Mouse (Mus musculus) forebrain, postnatal 0 days (tissue): Measurements from ENCODE around the gene Adam10. TPM values are rescaled to one million over a fixed set of nuclear protein-coding genes. Genes with fewer than 3 reads are reported as not detected.

Experiments used
- ATAC-seq: fragments of 200-750 bp; cut with Nextera tagmentation; 2 replicates; pipeline ENCODE4 v1.8.0; 2017; ENCODE audit warnings: mild to moderate bottlenecking, moderate library complexity
- DNase-seq: peaks from one replicate; pipeline ENCODE4 v3.0.0-alpha.2; 2015
- H3K27ac ChIP-seq: fragments of 300-500 bp; sonication (generic); 2 replicates; pipeline ENCODE4 v1.5.1; 2014; ENCODE audit warnings: low read depth, mild to moderate bottlenecking, antibody characterized with exemption, low read length, moderate library complexity, mixed read lengths
- H3K27me3 ChIP-seq: fragments of 300-500 bp; sonication (generic); 2 replicates; pipeline ENCODE4 v1.6.1; 2014; ENCODE audit warnings: mild to moderate bottlenecking, low read length, mixed read lengths; ENCODE audit not compliant: insufficient read depth
- H3K36me3 ChIP-seq: fragments of 300-500 bp; sonication (generic); 2 replicates; pipeline ENCODE4 v1.6.1; 2014; ENCODE audit warnings: mild to moderate bottlenecking, moderate library complexity; ENCODE audit not compliant: insufficient read depth
- H3K4me1 ChIP-seq: fragments of 300-500 bp; sonication (generic); 2 replicates; pipeline ENCODE4 v1.6.1; 2014; ENCODE audit warnings: antibody characterized with exemption; ENCODE audit not compliant: insufficient read depth
- H3K4me2 ChIP-seq: fragments of 300-500 bp; sonication (generic); 2 replicates; pipeline ENCODE4 v1.6.1; 2014; ENCODE audit warnings: low read depth, mild to moderate bottlenecking, moderate library complexity
- H3K4me3 ChIP-seq: fragments of 300-500 bp; sonication (generic); 2 replicates; pipeline ENCODE4 v1.5.1; 2014; ENCODE audit warnings: low read depth, low read length, mixed read lengths
- H3K9ac ChIP-seq: fragments of 300-500 bp; sonication (generic); 2 replicates; pipeline ENCODE4 v1.6.1; 2014; ENCODE audit warnings: mild to moderate bottlenecking
- H3K9me3 ChIP-seq: fragments of 300-500 bp; sonication (generic); 2 replicates; pipeline ENCODE4 v1.6.1; 2016; ENCODE audit warnings: low read length
- CTCF ChIP-seq: sonication (generic); IDR thresholded peaks from 2 replicates; pipeline ENCODE4 v1.5.1; 2016; ENCODE audit warnings: antibody characterized with exemption, control low read depth, low read depth
- WGBS: fragments of 180-500 bp; shearing (Covaris S2); extraction: QIAGEN DNeasy Blood & Tissue Kit; methylation state at CpG from one replicate; pipeline ENCODE4 v1.1.7; 2014; 5-methylcytosine and 5-hydroxymethylcytosine counted together
- polyA plus RNA-seq: library from polyadenylated mRNA; unstranded; fragments of >200 nt; fragmentation: Nextera tagmentation; extraction: Ambion mirVana; gene quantifications from 2 replicates; pipeline ENCODE4 v1.2.1, GENCODE M21; 2015
- total RNA-seq: library from RNA; depleted of rRNA; stranded (reverse); fragments of >200 nt; gene quantifications from 2 replicates; pipeline ENCODE4 v1.2.3, GENCODE M21; 2014

Gene Adam10
- total and polyA plus RNA-seq, 2 experiments from 2014 or later, result 21.8 to 47.1 TPM

DNA sequence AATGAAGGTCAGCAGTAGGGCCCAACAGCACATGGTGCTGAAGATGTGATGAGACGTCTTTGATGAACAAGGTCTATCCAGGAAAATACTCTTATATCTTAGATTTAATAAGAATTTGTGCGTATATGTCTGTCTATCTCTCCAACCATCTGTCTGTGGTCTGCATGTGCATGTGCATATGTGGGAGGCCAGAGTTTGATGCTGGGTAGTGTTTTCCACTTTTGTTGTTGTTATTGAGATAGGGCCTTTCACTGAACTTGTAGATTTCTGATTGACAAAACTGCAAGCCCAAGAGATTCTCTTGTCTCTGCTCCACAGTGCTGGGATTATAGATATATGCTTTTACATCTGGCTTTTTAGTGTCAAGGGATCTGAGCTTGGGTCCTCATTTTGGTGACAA lies 96.7 kb downstream of the Adam10 start:
- H3K4me1 ChIP-seq, result no peaks in the 10 kb centered on the region
- no peaks in the 10 kb centered on the region for H3K27me3 ChIP-seq
- ATAC-seq (no peak), DNase-seq (no peak)
- H3K36me3 ChIP-seq, result peaks cover 4% of the 10 kb centered on the region; the same call in 1 of the 2 replicates
- WGBS, result 99% methylated on average over 2 of the region's 2 CpGs
- no peak for TF ChIP-seq CTCF
- no peak overlapping the region for H3K27ac ChIP-seq
- H3K4me2 ChIP-seq, result no peak overlapping the region
- H3K4me3 ChIP-seq, result no peak overlapping the region
- H3K9me3 ChIP-seq, result no peaks in the 10 kb centered on the region
- no peak overlapping the region for H3K9ac ChIP-seq

- H3K4me2 ChIP-seq, result no peak overlapping the region
- DNase-seq (no peak), ATAC-seq (no peak)
- no peak overlapping the region for H3K27ac ChIP-seq
- no peaks in the 10 kb centered on the region for H3K27me3 ChIP-seq
- no peak overlapping the region for H3K9ac ChIP-seq
- peaks cover 4% of the 10 kb centered on the region; the same call in 1 of the 2 replicates for H3K36me3 ChIP-seq
- H3K4me3 ChIP-seq, result no peak overlapping the region
- no peaks in the 10 kb centered on the region for H3K4me1 ChIP-seq
- H3K9me3 ChIP-seq, result no peaks in the 10 kb centered on the region
- WGBS, result 84% methylated on average over 3 of the region's 3 CpGs
- TF ChIP-seq CTCF, result no peak
Measured at GRCm38 (mm10) chr9:70782191-70782590, 103.4 kb downstream of the Adam10 start.

GRCm38 (mm10) chr9:70788705-70789104 lies 109.9 kb downstream of the Adam10 start:
- no peak overlapping the region for H3K27ac ChIP-seq
- no peaks in the 10 kb centered on the region for H3K27me3 ChIP-seq
- no peaks in the 10 kb centered on the region for H3K36me3 ChIP-seq
- 68% methylated on average over 7 of the region's 7 CpGs for WGBS
- DNase-seq (no peak), ATAC-seq (no peak)
- no peaks in the 10 kb centered on the region for H3K4me1 ChIP-seq
- no peak overlapping the region for H3K9ac ChIP-seq
- no peak for TF ChIP-seq CTCF
- H3K4me3 ChIP-seq, result no peak overlapping the region
- H3K9me3 ChIP-seq, result no peaks in the 10 kb centered on the region
- no peak overlapping the region for H3K4me2 ChIP-seq

- Histone ChIP-seq H3K9me3 (no peaks in the 10 kb centered on the region), H3K4me1 (no peaks in the 10 kb centered on the region), H3K4me3 (no peak overlapping the region), H3K27ac (no peak overlapping the region), H3K36me3 (no peaks in the 10 kb centered on the region), H3K9ac (no peak overlapping the region), H3K27me3 (no peaks in the 10 kb centered on the region), H3K4me2 (no peak overlapping the region)
- ATAC-seq (no peak), DNase-seq (no peak)
- no peak for TF ChIP-seq CTCF
- 61% methylated on average over 4 of the region's 4 CpGs for WGBS
Measured at GRCm38 (mm10) chr9:70790621-70791020, 111.8 kb downstream of the Adam10 start.

DNA sequence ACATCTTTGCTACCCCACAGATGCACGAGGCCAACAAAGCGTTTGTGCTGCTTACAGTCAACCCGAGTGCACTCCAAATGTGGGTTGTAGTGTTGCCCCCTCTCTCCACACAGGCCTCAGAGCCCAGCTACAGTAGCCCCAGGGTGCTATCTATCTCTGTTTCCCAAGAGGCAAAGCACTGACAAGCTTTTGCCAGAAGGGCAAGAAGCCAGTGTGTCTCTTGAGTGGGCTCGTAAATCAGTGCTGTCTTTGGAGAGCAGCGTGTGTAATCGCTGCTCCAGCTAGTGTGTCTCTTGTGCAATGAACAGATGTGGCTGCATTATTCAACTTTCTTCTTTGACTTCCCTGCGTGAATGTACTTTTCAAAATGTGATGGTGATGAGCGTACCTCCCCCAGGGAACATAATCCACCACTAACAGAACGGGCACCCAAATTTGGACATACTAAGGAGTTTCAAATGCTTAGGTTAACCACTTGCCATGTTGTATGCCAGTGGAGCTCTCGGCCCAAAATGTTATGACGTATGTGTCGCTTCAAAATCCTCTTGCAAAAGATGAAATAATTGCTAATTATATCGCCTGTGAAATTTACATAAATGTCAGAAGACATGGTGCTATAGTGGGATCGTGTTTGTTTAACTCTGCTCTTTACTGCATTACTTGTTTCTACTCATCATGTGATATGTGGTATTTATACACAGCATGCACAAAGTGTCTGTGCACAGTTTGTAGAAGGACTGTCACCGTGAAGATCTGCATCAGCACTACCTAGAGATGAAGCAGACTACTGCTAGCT lies 116.0 kb downstream of the Adam10 start:
- ATAC-seq (peak; percentile 66), DNase-seq (no peak)
- H3K4me3 ChIP-seq, result no peak overlapping the region
- H3K4me2 ChIP-seq, result no peak overlapping the region
- no peak overlapping the region for H3K9ac ChIP-seq
- H3K36me3 ChIP-seq, result no peaks in the 10 kb centered on the region
- no peaks in the 10 kb centered on the region for H3K27me3 ChIP-seq
- H3K4me1 ChIP-seq, result no peaks in the 10 kb centered on the region
- TF ChIP-seq CTCF, result no peak
- no peak overlapping the region for H3K27ac ChIP-seq
- H3K9me3 ChIP-seq, result no peaks in the 10 kb centered on the region
- WGBS, result 75% methylated on average over 15 of the region's 15 CpGs

DNA sequence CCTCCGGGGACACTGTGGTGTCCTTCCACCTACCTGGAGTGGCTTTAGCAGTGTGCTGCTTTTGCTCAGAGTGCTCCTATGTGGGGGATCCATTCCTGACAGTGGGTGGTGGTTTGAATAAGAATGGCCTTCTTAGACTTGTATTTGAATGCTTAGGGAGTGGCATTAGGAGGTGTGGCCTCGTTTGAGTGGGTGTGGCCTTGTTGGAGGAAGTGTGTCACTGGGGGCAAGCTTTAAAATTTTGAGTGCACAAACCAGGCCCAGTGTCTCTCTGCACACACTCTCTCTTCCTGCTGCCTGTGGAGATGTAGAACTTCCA lies 116.6 kb downstream of the Adam10 start:
- Histone ChIP-seq H3K36me3 (no peaks in the 10 kb centered on the region), H3K4me3 (no peak overlapping the region), H3K9me3 (no peaks in the 10 kb centered on the region), H3K27me3 (no peaks in the 10 kb centered on the region), H3K27ac (no peak overlapping the region), H3K4me2 (no peak overlapping the region), H3K4me1 (0 out of 2 replicates have a peak, but pooled peaks cover under 1% of the 10 kb centered on the region), H3K9ac (no peak overlapping the region)
- WGBS, result 57% methylated on average over 2 of the region's 2 CpGs
- no peak for TF ChIP-seq CTCF
- DNase-seq (no peak), ATAC-seq (no peak)

DNA sequence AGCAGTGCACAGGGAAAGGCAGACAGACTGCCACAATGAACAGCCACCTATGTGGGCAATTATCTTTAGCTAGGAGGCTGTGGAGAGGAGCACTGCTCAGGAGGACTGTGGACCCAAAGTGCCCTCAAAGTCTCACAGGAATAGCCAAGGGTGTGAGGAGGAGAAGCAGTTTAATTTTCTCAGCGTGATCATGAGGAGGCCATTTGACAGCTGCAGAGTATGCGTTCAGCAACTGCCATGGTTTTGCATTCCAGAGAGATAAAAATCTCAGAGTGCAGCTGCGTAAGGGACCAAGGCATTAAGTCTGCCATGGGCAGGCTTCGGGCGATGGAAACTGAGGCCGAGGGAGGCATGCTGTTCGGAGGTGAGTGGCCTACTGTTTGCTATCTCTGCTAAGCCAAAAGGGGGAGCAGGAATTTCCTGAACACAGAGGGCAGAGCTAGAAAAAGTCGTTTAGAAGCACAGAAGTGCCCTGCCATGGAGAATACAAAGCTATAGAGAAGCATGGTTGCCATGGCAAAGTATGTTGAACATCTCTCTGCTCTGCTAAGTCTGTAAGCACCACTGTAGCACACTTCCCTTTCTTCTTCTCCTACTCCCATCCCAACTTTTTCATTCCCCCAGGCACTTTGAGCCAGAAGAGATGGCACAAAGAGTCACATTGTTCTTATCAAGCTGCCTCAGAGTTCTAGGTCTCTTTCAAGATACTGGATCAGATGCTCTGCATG lies 122.0 kb downstream of the Adam10 start:
- WGBS, result 57% methylated on average over 8 of the region's 8 CpGs
- TF ChIP-seq CTCF, result no peak
- Histone ChIP-seq H3K27me3 (no peaks in the 10 kb centered on the region), H3K9me3 (no peaks in the 10 kb centered on the region), H3K4me1 (peaks cover 8% of the 10 kb centered on the region; the same call in 1 of the 2 replicates), H3K4me3 (no peak overlapping the region), H3K36me3 (no peaks in the 10 kb centered on the region), H3K27ac (no peak overlapping the region), H3K4me2 (no peak overlapping the region), H3K9ac (no peak overlapping the region)
- ATAC-seq (peak; percentile 78), DNase-seq (peak; percentile 31)
